Mouse (Mus musculus): ENCODE measurements around the gene Skor1.

GRCm38 (mm10) chr9:63145249-63146125, 3.3 kb downstream of the Skor1 start:
- TF ChIP-seq GATA1 (IDR thresholded peaks at IDR 0.05; ENCODE audit: low read length) (no peak), TAL1 (IDR thresholded peaks at IDR 0.05; ENCODE audit: low read length) (no peak)
